Mouse (Mus musculus) stomach, embryonic 16.5 days (tissue): ENCODE measurements at regions not wholly inside any gene's neighbourhood (a gene's known extent, or its start where the extent isn't known, plus 50 kb on each side); places are given as distances from the start of the nearest gene placed in this dataset. TPM values are rescaled to one million over a fixed set of nuclear protein-coding genes. Genes with fewer than 3 reads are reported as not detected.

Experiments used
- microRNA-seq: library from miRNA; unstranded; fragments of <30 nt; microRNA quantifications from one replicate; pipeline ENCODE4, GENCODE M21; 2016

Small RNA genes lying in the stretch of these regions (microRNA-seq; reads per million reads assigned to microRNA genes)
- gene Gm25754, result not detected
